Mouse (Mus musculus): ENCODE measurements around the gene Kat7. TPM values are rescaled to one million over a fixed set of nuclear protein-coding genes. Genes with fewer than 3 reads are reported as not detected.

Gene Kat7
- polyA plus RNA-seq, 1 experiment from 2014 or later = 70.0 TPM

DNA sequence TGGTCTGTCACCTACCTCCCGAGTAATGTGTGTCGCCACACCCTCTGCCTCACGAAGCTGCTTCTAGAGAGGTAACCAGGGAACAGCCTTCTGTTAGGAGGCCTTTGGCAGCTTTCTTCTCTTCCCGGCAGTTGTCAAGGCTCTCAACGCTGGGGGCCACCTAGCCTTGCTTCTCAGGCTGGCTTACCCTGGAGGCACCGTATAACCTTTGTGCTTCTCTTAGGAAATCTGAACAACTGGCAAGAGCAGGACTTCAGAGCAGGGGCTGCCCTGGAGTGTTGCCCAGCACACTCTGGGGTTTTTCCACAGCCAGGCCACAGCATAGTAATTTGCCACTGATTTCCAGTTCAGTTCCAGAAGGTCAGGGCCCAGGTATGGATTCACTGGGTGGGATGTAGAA lies 40.2 kb upstream of the Kat7 start:
- Histone ChIP-seq H3K27me3 (no peaks in the 10 kb centered on the region), H3K9ac (no peak overlapping the region), H3K27ac (replicated peaks) (no peak overlapping the region), H3K4me2 (replicated peaks) (no peak overlapping the region), H3K4me3 (replicated peaks) (no peak overlapping the region), H3K36me3 (peaks cover 25% of the 10 kb centered on the region), H3K9me3 (replicated peaks) (no peaks in the 10 kb centered on the region), H3K4me1 (peaks cover 8% of the 10 kb centered on the region)
- 54% methylated on average over 6 of the region's 6 CpGs for WGBS
- no peak for ATAC-seq (ENCODE audit: insufficient number of reproducible peaks, low FRiP score, low TSS enrichment, low read depth)

GRCm38 (mm10) chr11:95344181-95344580 lies 34.1 kb upstream of the Kat7 start:
- no peak for ATAC-seq (ENCODE audit: insufficient number of reproducible peaks, low FRiP score, low TSS enrichment, low read depth)
- WGBS = 29% methylated on average over 2 of the region's 2 CpGs
- Histone ChIP-seq H3K36me3 (peaks cover 25% of the 10 kb centered on the region), H3K4me2 (replicated peaks) (no peak overlapping the region), H3K9ac (no peak overlapping the region), H3K9me3 (replicated peaks) (no peaks in the 10 kb centered on the region), H3K4me3 (replicated peaks) (no peak overlapping the region), H3K27ac (replicated peaks) (no peak overlapping the region), H3K4me1 (peaks cover 31% of the 10 kb centered on the region), H3K27me3 (no peaks in the 10 kb centered on the region)

DNA sequence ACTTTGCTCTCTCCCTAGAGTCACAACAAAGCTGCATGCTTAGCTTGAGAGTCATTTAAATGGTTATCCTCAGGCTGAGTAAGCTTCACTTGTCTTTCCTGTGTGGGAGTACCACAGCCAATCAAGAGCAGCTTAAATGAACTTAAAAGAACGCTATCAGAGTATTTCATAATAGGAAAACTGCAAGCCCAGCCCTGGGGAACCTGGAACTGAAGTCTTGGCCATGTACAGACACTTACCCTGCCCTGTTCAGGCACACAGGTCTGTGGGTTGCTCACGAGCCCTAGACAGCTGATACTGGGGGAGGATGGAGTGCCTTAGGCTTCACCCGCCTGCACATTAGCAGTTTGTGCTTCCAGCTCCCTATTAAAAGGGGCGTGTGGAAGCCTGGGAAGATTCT lies 33.1 kb upstream of the Kat7 start:
- ATAC-seq (ENCODE audit: insufficient number of reproducible peaks, low FRiP score, low TSS enrichment, low read depth) = no peak
- Histone ChIP-seq H3K4me1 (peaks cover 41% of the 10 kb centered on the region), H3K4me2 (replicated peaks) (no peak overlapping the region), H3K27ac (replicated peaks) (no peak overlapping the region), H3K4me3 (replicated peaks) (no peak overlapping the region), H3K27me3 (no peaks in the 10 kb centered on the region), H3K9ac (no peak overlapping the region), H3K9me3 (replicated peaks) (no peaks in the 10 kb centered on the region), H3K36me3 (peaks cover 18% of the 10 kb centered on the region)
- WGBS = 52% methylated on average over 4 of the region's 4 CpGs

DNA sequence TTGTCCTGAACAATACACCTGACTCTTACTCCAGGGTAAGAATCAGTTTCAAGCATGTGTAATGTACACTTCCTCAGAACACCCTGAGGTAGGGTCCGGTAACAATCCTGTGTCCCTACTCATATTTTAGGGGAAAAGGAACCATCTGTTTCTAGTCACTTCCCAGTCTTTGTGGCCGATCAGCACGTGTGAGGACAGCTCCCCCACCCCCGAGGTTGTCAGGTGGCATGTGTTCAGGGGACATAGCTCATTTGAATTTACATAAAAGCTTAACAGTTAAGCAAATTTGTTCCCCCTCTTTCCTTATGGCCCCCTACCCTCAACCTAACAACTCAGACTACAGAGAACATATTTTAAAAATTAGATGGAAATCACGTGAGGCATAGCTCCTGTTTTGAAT lies 30.6 kb upstream of the Kat7 start:
- H3K27ac ChIP-seq (replicated peaks) = no peak overlapping the region
- H3K4me1 ChIP-seq = peaks cover 53% of the 10 kb centered on the region
- no peaks in the 10 kb centered on the region for H3K27me3 ChIP-seq
- no peak for ATAC-seq (ENCODE audit: insufficient number of reproducible peaks, low FRiP score, low TSS enrichment, low read depth)
- no peak overlapping the region for H3K4me3 ChIP-seq (replicated peaks)
- H3K9me3 ChIP-seq (replicated peaks) = no peaks in the 10 kb centered on the region
- no peak overlapping the region for H3K9ac ChIP-seq
- peaks cover 2% of the 10 kb centered on the region; the same call in 1 of the 2 replicates for H3K36me3 ChIP-seq
- H3K4me2 ChIP-seq (replicated peaks) = no peak overlapping the region
- 18% methylated on average over 5 of the region's 5 CpGs for WGBS

- H3K27ac ChIP-seq (replicated peaks) = peak overlapping the region; percentile 71
- H3K4me2 ChIP-seq (replicated peaks) = no peak overlapping the region
- no peak for ATAC-seq (ENCODE audit: insufficient number of reproducible peaks, low FRiP score, low TSS enrichment, low read depth)
- H3K9me3 ChIP-seq (replicated peaks) = no peaks in the 10 kb centered on the region
- H3K27me3 ChIP-seq = no peaks in the 10 kb centered on the region
- 37% methylated on average over 1 of the region's 1 CpGs for WGBS
- H3K4me3 ChIP-seq (replicated peaks) = no peak overlapping the region
- H3K9ac ChIP-seq = no peak overlapping the region
- H3K36me3 ChIP-seq = no peaks in the 10 kb centered on the region
- peaks cover 53% of the 10 kb centered on the region for H3K4me1 ChIP-seq
These were observed 30.2 kb upstream of the Kat7 start for GRCm38 (mm10) chr11:95340259-95340658.

- H3K4me1 ChIP-seq = peaks cover 53% of the 10 kb centered on the region
- peak overlapping the region; percentile 71 for H3K27ac ChIP-seq (replicated peaks)
- ATAC-seq (ENCODE audit: insufficient number of reproducible peaks, low FRiP score, low TSS enrichment, low read depth) = no peak
- WGBS = 32% methylated on average over 14 of the region's 14 CpGs
- no peaks in the 10 kb centered on the region for H3K9me3 ChIP-seq (replicated peaks)
- H3K9ac ChIP-seq = no peak overlapping the region; the same call in 1 of the 2 replicates
- peak overlapping the region; percentile 97; the same call in 1 of the 2 replicates for H3K4me3 ChIP-seq (replicated peaks)
- no peaks in the 10 kb centered on the region for H3K36me3 ChIP-seq
- H3K27me3 ChIP-seq = no peaks in the 10 kb centered on the region
- H3K4me2 ChIP-seq (replicated peaks) = peak overlapping the region; percentile 82
These were observed 29.5 kb upstream of the Kat7 start for GRCm38 (mm10) chr11:95339471-95340021.

GRCm38 (mm10) chr11:95337846-95338342 lies 27.8 kb upstream of the Kat7 start:
- Histone ChIP-seq H3K27ac (replicated peaks) (peak overlapping the region; percentile 74; the same call in 1 of the 2 replicates), H3K9me3 (replicated peaks) (no peaks in the 10 kb centered on the region), H3K4me2 (replicated peaks) (peak overlapping the region; percentile 82), H3K4me1 (peaks cover 41% of the 10 kb centered on the region), H3K27me3 (no peaks in the 10 kb centered on the region), H3K4me3 (replicated peaks) (peak overlapping the region; percentile 97), H3K9ac (peak overlapping the region; percentile 88), H3K36me3 (no peaks in the 10 kb centered on the region)
- 8% methylated on average over 9 of the region's 9 CpGs for WGBS
- no peak for ATAC-seq (ENCODE audit: insufficient number of reproducible peaks, low FRiP score, low TSS enrichment, low read depth)

DNA sequence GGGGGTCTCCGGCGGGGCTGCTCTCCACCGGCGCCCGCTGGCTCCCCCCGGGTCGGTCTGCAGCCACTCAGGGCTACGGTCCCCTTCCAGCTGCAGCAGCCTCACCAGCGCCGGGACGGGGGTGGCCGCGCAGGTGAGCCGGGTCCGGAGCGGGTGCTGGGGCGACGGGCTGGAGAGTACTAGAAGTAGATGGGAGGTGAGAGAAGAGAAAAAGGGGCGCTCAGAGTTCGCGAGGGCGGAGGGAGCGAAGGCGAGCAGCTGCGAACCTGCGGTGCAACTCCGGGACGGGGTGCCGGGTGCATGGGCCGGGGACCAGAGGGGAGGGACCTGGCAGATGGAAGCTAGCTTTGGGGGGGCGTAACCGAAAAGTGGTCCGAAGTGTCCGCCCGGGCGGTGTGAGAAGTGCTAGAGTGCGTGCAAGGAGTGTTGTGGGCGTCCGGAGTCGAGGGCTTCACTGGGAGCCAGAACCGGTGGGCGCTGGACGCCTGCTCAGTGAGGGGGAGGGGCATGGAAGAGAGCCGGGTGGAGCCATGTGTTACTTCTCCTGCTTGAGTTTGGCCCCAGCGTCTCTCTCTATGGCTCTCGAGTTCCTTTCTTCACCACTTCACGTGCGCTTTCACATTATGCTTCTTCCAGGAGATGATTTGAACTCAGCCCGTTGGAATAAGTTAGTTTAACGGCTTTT lies 27.2 kb upstream of the Kat7 start:
- peak overlapping the region; percentile 97 for H3K4me3 ChIP-seq (replicated peaks)
- no peaks in the 10 kb centered on the region for H3K9me3 ChIP-seq (replicated peaks)
- peak overlapping the region; percentile 82 for H3K4me2 ChIP-seq (replicated peaks)
- H3K9ac ChIP-seq = peak overlapping the region; percentile 88
- H3K27ac ChIP-seq (replicated peaks) = peak overlapping the region; percentile 74
- no peaks in the 10 kb centered on the region for H3K27me3 ChIP-seq
- whole genome bisulfite sequencing = 1% methylated on average over 50 of the region's 50 CpGs
- H3K36me3 ChIP-seq = no peaks in the 10 kb centered on the region
- peaks cover 35% of the 10 kb centered on the region for H3K4me1 ChIP-seq
- peak; percentile 66 for ATAC-seq (ENCODE audit: insufficient number of reproducible peaks, low FRiP score, low TSS enrichment, low read depth)

DNA sequence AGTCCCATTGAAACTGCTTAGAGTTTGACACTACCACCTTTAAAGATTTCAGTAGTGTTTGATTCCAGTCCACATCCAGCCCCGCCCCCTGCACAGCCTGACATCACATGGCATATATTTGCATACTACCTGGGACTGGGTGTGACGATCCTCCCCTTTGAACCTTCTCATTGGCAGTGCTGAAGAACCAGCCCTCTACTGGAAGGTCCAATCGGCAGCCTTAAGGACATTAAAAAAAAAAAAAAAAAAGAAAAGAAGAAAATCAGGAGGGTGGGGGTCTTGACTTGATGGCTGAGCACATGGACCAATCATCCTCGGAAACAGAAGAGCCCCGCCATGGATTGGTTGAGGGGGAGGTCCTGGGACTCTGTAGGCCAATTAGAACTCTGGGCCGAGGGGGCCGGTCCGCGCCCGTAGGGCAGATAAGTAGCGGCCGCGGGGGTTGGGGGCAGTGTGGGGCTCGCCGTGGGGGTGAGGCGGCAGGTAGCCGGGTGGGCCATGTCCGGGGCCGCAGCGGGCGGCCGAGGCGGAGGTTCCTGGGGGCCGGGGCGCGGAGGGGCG lies 26.6 kb upstream of the Kat7 start, which contains the start of gene Fam117a:
Gene Fam117a (plus strand): TSS at position 451 of the 561 bp plus-strand sequence.
- H3K4me1 ChIP-seq = peaks cover 34% of the 10 kb centered on the region
- 2% methylated on average over 21 of the region's 27 CpGs for WGBS
- ATAC-seq (ENCODE audit: insufficient number of reproducible peaks, low FRiP score, low TSS enrichment, low read depth) = peak; percentile 97
- H3K27ac ChIP-seq (replicated peaks) = peak within 1 kb of the TSS; percentile 74
- H3K36me3 ChIP-seq = no peaks in the 10 kb centered on the region
- H3K9ac ChIP-seq = peak within 1 kb of the TSS; percentile 88
- H3K27me3 ChIP-seq = no peaks in the 10 kb centered on the region
- peak within 1 kb of the TSS; percentile 82 for H3K4me2 ChIP-seq (replicated peaks)
- peak within 1 kb of the TSS; percentile 97 for H3K4me3 ChIP-seq (replicated peaks)
- no peaks in the 10 kb centered on the region for H3K9me3 ChIP-seq (replicated peaks)

DNA sequence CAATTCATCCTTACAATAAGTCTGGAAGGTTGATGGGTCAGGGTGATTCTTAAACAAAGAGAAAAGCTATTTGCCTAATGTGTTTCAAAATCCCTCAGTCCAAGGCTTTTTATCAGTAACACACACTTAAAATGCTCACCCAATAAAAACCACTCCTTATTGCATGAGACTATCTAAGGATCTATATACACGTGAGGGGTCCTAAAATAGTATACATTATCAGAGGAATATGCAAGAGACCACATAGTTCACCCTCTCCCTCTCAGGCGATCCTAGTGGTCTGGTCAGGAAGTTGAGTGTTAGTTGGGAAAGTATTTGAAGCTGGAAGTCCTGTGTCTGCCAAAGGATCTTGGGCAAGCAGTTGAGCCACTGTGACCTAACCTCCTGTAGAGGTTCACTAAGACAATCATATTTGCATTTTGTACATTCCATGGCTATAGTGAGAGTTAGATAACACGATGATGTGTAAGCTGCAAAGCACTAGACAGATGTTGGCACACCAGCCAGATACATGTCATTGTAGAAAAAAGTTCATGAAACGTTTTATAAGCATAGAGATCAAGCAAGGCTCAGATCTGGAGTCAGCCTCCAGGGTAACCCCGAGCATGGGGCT lies 24.5 kb upstream of the Kat7 start:
- Histone ChIP-seq H3K36me3 (no peaks in the 10 kb centered on the region), H3K4me2 (replicated peaks) (no peak overlapping the region), H3K27ac (replicated peaks) (no peak overlapping the region), H3K4me3 (replicated peaks) (no peak overlapping the region), H3K27me3 (no peaks in the 10 kb centered on the region), H3K9me3 (replicated peaks) (no peaks in the 10 kb centered on the region), H3K9ac (no peak overlapping the region), H3K4me1 (peaks cover 26% of the 10 kb centered on the region)
- 69% methylated on average over 5 of the region's 5 CpGs for WGBS
- ATAC-seq (ENCODE audit: insufficient number of reproducible peaks, low FRiP score, low TSS enrichment, low read depth) = no peak

- WGBS = 83% methylated on average over 9 of the region's 9 CpGs
- peaks cover 19% of the 10 kb centered on the region for H3K4me1 ChIP-seq
- H3K27me3 ChIP-seq = no peaks in the 10 kb centered on the region
- no peak overlapping the region for H3K27ac ChIP-seq (replicated peaks)
- H3K9ac ChIP-seq = no peak overlapping the region
- no peaks in the 10 kb centered on the region for H3K36me3 ChIP-seq
- no peak overlapping the region for H3K4me3 ChIP-seq (replicated peaks)
- H3K4me2 ChIP-seq (replicated peaks) = no peak overlapping the region
- ATAC-seq (ENCODE audit: insufficient number of reproducible peaks, low FRiP score, low TSS enrichment, low read depth) = no peak
- no peaks in the 10 kb centered on the region for H3K9me3 ChIP-seq (replicated peaks)
These were observed 23.8 kb upstream of the Kat7 start for GRCm38 (mm10) chr11:95333805-95334204.
